Mouse (Mus musculus) heart, embryonic 13.5 days (tissue): Measurements from ENCODE around the gene Mob3c. TPM values are rescaled to one million over a fixed set of nuclear protein-coding genes. Genes with fewer than 3 reads are reported as not detected.

ENCODE experiments used
- ATAC-seq: fragments of 200-750 bp; cut with Nextera tagmentation; 2 replicates; pipeline ENCODE4 v1.8.0; 2017; ENCODE audit warnings: moderate TSS enrichment; ENCODE audit not compliant: insufficient number of reproducible peaks, low FRiP score, low TSS enrichment; ENCODE audit errors: extremely low read depth
- H3K27ac ChIP-seq: fragments of 300-500 bp; sonication (generic); replicated peaks from 2 replicates; pipeline ENCODE4 v1.5.1; 2015; ENCODE audit warnings: moderate library complexity, mild to moderate bottlenecking, inconsistent platforms
- H3K27me3 ChIP-seq: fragments of 300-500 bp; sonication (generic); replicated peaks from 2 replicates; pipeline ENCODE4 v1.6.1; 2015; ENCODE audit warnings: mild to moderate bottlenecking, inconsistent platforms
- H3K36me3 ChIP-seq: fragments of 300-500 bp; sonication (generic); 2 replicates; pipeline ENCODE4 v1.6.1; 2015; ENCODE audit warnings: mild to moderate bottlenecking, inconsistent platforms
- H3K4me1 ChIP-seq: fragments of 300-500 bp; sonication (generic); 2 replicates; pipeline ENCODE4 v1.6.1; 2015; ENCODE audit warnings: inconsistent platforms
- H3K4me2 ChIP-seq: fragments of 300-500 bp; sonication (generic); 2 replicates; pipeline ENCODE4 v1.6.1; 2015; ENCODE audit warnings: inconsistent platforms, mild to moderate bottlenecking, moderate library complexity
- H3K4me3 ChIP-seq: fragments of 300-500 bp; sonication (generic); 2 replicates; pipeline ENCODE4 v1.5.1; 2015; ENCODE audit warnings: moderate library complexity, mild to moderate bottlenecking, inconsistent platforms
- H3K9ac ChIP-seq: fragments of 300-500 bp; sonication (generic); 2 replicates; pipeline ENCODE4 v1.6.1; 2015; ENCODE audit warnings: inconsistent platforms, mild to moderate bottlenecking, moderate library complexity
- H3K9me3 ChIP-seq: fragments of 300-500 bp; sonication (generic); 2 replicates; pipeline ENCODE4 v1.6.1; 2016; ENCODE audit warnings: inconsistent platforms
- WGBS: fragments of 180-500 bp; shearing (Covaris S2); methylation state at CpG from one replicate; pipeline ENCODE4 v1.1.7; 2015; ENCODE audit warnings: mixed read lengths; 5-methylcytosine and 5-hydroxymethylcytosine counted together
- polyA plus RNA-seq: library from polyadenylated mRNA; unstranded; fragments of >200 nt; fragmentation: Nextera tagmentation; extraction: Ambion mirVana; gene quantifications from 2 replicates; pipeline ENCODE4 v1.2.1, GENCODE M21; 2015

Gene Mob3c
- polyA plus RNA-seq, 1 experiment from 2014 or later = 6.4 TPM

- Histone ChIP-seq H3K27ac (no peak overlapping the region), H3K4me2 (no peak overlapping the region), H3K27me3 (no peaks in the 10 kb centered on the region), H3K9me3 (no peaks in the 10 kb centered on the region), H3K36me3 (peaks cover 24% of the 10 kb centered on the region), H3K4me3 (no peak overlapping the region), H3K4me1 (peaks cover 45% of the 10 kb centered on the region), H3K9ac (no peak overlapping the region)
- ATAC-seq = no peak
- WGBS = 43% methylated on average over 3 of the region's 3 CpGs
Observed at GRCm38 (mm10) chr4:115820199-115820598, 7.7 kb upstream of the Mob3c start.

- 64% methylated on average over 3 of the region's 3 CpGs for WGBS
- Histone ChIP-seq H3K36me3 (peaks cover 16% of the 10 kb centered on the region), H3K4me3 (no peak overlapping the region), H3K9me3 (no peaks in the 10 kb centered on the region), H3K9ac (no peak overlapping the region), H3K27ac (no peak overlapping the region), H3K27me3 (no peaks in the 10 kb centered on the region), H3K4me2 (no peak overlapping the region), H3K4me1 (peaks cover 47% of the 10 kb centered on the region)
- ATAC-seq = no peak
Observed at GRCm38 (mm10) chr4:115820944-115821343, 6.9 kb upstream of the Mob3c start.

DNA sequence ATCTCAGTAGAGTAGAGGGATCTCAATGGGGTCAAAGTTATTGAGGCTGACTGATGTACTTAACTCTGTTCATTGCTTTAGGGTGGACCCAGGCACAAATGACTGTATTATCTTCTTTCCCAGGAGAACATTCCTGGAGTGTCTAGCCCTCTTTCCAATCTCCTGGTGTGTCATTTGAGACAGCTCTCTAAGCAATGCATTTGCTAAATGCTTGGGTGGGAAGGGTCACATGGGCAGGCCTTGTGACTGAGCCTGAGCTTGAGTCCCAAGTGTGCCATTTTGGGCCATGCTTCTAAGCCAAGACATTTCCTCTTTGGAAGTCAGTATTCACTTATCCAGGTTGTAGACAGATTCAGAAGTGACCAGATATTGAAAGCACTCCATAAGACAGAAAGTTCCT lies 6.5 kb upstream of the Mob3c start:
- Histone ChIP-seq H3K4me2 (no peak overlapping the region), H3K4me1 (peaks cover 47% of the 10 kb centered on the region), H3K9me3 (no peaks in the 10 kb centered on the region), H3K27me3 (no peaks in the 10 kb centered on the region), H3K9ac (no peak overlapping the region), H3K4me3 (no peak overlapping the region), H3K36me3 (peaks cover 11% of the 10 kb centered on the region), H3K27ac (peak overlapping the region; percentile 40)
- ATAC-seq = no peak

DNA sequence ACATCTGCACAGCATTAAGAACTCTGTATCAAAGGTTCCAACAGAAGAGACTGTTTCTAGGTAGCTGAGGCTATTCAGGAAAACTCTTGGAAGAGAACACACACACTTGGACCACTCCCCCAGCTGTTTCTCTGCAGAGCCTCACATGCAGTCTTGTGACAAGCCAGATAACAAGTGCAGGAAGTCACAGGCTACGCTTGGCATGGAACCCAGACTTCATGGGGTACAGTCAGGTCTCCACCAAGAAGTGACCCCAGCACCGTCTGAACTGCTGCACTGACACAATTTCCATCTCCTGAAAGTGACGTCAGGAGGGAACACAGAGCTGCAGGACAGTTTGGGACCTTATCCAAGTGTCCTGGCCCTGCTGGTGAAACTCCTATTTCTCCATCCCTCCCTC lies 6.0 kb upstream of the Mob3c start:
- H3K4me3 ChIP-seq = no peak overlapping the region
- H3K36me3 ChIP-seq = peaks cover 8% of the 10 kb centered on the region; the same call in 1 of the 2 replicates
- 22% methylated on average over 3 of the region's 3 CpGs for WGBS
- ATAC-seq = peak; percentile 27; the same call in 1 of the 2 replicates
- H3K27ac ChIP-seq = peak overlapping the region; percentile 40
- H3K9me3 ChIP-seq = no peaks in the 10 kb centered on the region
- no peak overlapping the region for H3K4me2 ChIP-seq
- no peaks in the 10 kb centered on the region for H3K27me3 ChIP-seq
- H3K9ac ChIP-seq = no peak overlapping the region
- H3K4me1 ChIP-seq = peaks cover 48% of the 10 kb centered on the region

GRCm38 (mm10) chr4:115824178-115824577 lies 3.7 kb upstream of the Mob3c start:
- Histone ChIP-seq H3K9me3 (no peaks in the 10 kb centered on the region), H3K36me3 (peaks cover 8% of the 10 kb centered on the region; the same call in 1 of the 2 replicates), H3K27me3 (no peaks in the 10 kb centered on the region), H3K9ac (no peak overlapping the region), H3K4me3 (no peak overlapping the region), H3K27ac (peak overlapping the region; percentile 61), H3K4me2 (no peak overlapping the region), H3K4me1 (peaks cover 63% of the 10 kb centered on the region)
- ATAC-seq = no peak
- WGBS = 30% methylated on average over 2 of the region's 2 CpGs

DNA sequence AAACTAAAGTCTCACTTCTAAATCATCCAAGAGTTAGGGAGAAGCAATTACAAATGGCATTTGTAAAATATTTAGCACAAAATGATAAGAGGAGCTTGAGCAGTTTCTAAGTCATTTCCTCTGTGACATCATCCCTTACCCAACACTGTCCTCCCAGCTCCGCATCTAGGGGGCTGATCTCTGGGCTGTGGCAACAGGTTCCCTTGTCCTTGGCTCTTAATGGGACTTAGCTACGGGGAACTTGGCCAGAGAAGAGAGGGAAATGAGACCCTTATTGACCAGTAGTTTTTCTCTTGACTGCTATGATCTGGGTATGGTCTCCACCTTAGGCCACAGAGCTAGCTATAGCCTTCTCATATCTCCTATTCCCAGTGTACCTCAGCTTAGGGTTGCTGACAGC lies 2.6 kb upstream of the Mob3c start:
- H3K4me1 ChIP-seq = peaks cover 74% of the 10 kb centered on the region

DNA sequence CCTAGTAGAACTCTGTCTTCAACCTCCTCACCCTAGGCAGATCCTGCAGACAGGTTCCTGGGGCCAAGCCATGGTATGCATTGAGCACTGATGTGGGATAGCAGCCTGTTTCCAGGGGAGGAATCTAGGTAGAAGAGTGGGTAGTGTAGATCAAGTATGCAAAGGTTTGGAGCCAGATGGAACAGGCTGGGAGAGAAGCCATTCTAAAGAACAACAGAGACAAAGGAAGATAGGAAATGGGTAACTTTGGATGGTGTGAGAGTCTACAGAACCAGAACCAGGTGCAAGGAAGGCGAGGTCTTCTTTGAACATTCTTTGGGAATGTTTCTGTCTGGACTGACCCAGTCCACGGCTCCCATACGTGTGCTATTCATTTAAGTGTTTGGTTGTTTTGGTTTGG lies 826 bp upstream of the Mob3c start:
- Histone ChIP-seq H3K4me3 (peak overlapping the region; percentile 93; the same call in 1 of the 2 replicates), H3K9ac (no peak overlapping the region; the same call in 1 of the 2 replicates), H3K9me3 (no peaks in the 10 kb centered on the region), H3K27me3 (no peaks in the 10 kb centered on the region), H3K27ac (no peak overlapping the region), H3K36me3 (peaks cover 12% of the 10 kb centered on the region), H3K4me1 (peaks cover 61% of the 10 kb centered on the region), H3K4me2 (peak overlapping the region; percentile 85)
- no peak for ATAC-seq
- 63% methylated on average over 3 of the region's 3 CpGs for WGBS

More for the DNA sequence above, 2.6 kb upstream of the Mob3c start:
- Histone ChIP-seq H3K4me2 (no peak overlapping the region), H3K9me3 (no peaks in the 10 kb centered on the region), H3K27me3 (no peaks in the 10 kb centered on the region), H3K36me3 (no peaks in the 10 kb centered on the region), H3K9ac (no peak overlapping the region), H3K27ac (no peak overlapping the region), H3K4me3 (no peak overlapping the region)
- 65% methylated on average over 2 of the region's 2 CpGs for whole genome bisulfite sequencing
- no peak for ATAC-seq

DNA sequence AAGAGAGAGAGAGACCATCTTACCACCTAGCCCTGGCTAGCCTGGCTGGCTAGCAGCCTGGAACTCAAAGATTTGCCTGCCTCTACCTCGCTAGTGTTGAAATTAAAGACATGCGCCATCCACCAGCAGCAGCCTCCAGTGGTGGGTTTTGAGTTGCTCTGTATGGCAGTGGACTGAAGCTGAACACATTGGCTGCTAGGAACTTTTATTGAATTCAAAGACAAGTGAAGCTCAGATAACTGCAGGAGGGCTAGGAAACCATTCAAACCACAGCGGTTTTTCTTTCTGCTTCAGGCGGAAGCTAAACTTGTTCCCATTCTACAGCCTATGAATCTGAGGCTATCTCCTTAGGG lies 381 bp upstream of the Mob3c start:
- peaks cover 17% of the 10 kb centered on the region for H3K36me3 ChIP-seq
- peaks cover 57% of the 10 kb centered on the region for H3K4me1 ChIP-seq
- WGBS = 2% methylated on average over 4 of the region's 4 CpGs
- no peak for ATAC-seq
- H3K4me3 ChIP-seq = peak overlapping the region; percentile 93
- peak overlapping the region; percentile 85 for H3K4me2 ChIP-seq
- peak overlapping the region; percentile 92 for H3K9ac ChIP-seq
- H3K9me3 ChIP-seq = no peaks in the 10 kb centered on the region
- no peaks in the 10 kb centered on the region for H3K27me3 ChIP-seq
- H3K27ac ChIP-seq = peak overlapping the region; percentile 91

DNA sequence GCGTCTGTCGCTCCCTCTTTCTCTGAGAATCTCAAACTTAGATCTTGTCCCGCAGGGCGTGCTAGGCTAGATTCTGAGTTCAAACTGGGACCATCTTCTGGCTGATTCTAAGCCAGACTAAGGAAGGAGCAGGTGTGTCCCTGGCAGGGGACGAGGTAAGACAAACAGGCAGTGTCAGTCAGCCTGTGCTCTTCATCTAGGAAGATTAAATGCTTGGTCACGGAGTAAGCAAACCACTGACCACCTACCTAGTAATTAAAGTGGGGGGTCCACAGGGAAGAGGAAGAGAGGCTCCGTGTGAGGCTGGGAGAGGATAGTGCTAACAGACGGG lies 645 bp downstream of the Mob3c start:
- Histone ChIP-seq H3K36me3 (peaks cover 27% of the 10 kb centered on the region), H3K4me1 (peaks cover 47% of the 10 kb centered on the region), H3K27me3 (no peaks in the 10 kb centered on the region), H3K4me3 (peak overlapping the region; percentile 93), H3K9me3 (no peaks in the 10 kb centered on the region), H3K27ac (peak overlapping the region; percentile 91; the same call in 1 of the 2 replicates), H3K9ac (peak overlapping the region; percentile 92), H3K4me2 (peak overlapping the region; percentile 85)
- WGBS = 5% methylated on average over 8 of the region's 8 CpGs
- ATAC-seq = no peak

DNA sequence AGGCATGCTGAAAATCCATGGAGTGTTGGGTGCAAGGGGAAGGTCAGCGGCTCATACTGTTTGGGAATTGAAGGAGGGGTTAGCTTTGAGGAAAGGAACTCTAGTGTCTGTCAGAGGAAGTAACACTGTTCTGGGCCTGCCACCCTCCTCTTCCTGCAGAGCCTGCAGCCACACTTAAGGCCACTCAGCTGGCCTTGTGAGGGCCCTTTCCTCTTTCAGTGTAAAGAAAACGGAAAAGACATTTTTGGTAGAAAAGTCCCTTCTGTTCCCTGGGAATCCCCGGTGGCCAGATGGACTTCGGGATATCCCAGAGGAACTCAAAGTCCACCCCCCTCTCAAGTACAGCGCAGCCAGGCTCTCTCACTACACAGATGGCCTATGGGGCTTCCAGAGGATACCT lies 2.6 kb downstream of the Mob3c start:
- WGBS = 61% methylated on average over 5 of the region's 5 CpGs
- H3K27me3 ChIP-seq = no peaks in the 10 kb centered on the region
- no peak overlapping the region for H3K4me3 ChIP-seq
- H3K4me1 ChIP-seq = peaks cover 29% of the 10 kb centered on the region
- no peak overlapping the region; the same call in 1 of the 2 replicates for H3K27ac ChIP-seq
- peak overlapping the region; percentile 85 for H3K4me2 ChIP-seq
- H3K9me3 ChIP-seq = no peaks in the 10 kb centered on the region
- no peak for ATAC-seq
- H3K36me3 ChIP-seq = peaks cover 46% of the 10 kb centered on the region
- H3K9ac ChIP-seq = no peak overlapping the region

- no peak overlapping the region for H3K27ac ChIP-seq
- no peak overlapping the region for H3K9ac ChIP-seq
- H3K36me3 ChIP-seq = peaks cover 50% of the 10 kb centered on the region
- H3K4me1 ChIP-seq = peaks cover 29% of the 10 kb centered on the region
- H3K27me3 ChIP-seq = no peaks in the 10 kb centered on the region
- no peaks in the 10 kb centered on the region for H3K9me3 ChIP-seq
- H3K4me3 ChIP-seq = no peak overlapping the region
- no peak for ATAC-seq
- no peak overlapping the region for H3K4me2 ChIP-seq
- 92% methylated on average over 22 of the region's 22 CpGs for WGBS
Observed at GRCm38 (mm10) chr4:115831221-115831620, 3.3 kb downstream of the Mob3c start.

DNA sequence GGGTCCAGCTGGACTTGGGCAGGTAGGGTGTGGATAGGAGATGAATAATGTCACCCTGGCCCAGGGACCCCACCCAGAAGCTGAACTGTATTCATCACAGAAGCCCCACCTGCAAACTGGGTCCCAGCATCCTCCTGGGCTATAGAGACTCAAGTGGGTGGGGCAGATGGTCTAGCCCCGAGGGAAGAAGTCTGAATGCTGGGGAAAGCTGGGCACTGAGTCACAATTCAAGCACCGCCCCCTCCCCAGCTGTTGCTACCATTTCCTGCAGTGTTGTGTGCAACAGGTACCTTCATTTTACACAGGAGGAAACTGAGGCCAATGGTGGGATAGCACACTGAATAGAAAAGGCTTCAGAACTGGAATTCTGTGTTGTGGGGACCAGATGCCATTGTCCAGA lies 4.1 kb downstream of the Mob3c start:
- peaks cover 50% of the 10 kb centered on the region for H3K36me3 ChIP-seq

More for the DNA sequence above, 4.1 kb downstream of the Mob3c start:
- H3K9me3 ChIP-seq = no peaks in the 10 kb centered on the region
- WGBS = 44% methylated on average over 2 of the region's 2 CpGs
- H3K4me2 ChIP-seq = no peak overlapping the region
- ATAC-seq = no peak
- peaks cover 27% of the 10 kb centered on the region for H3K4me1 ChIP-seq
- H3K27ac ChIP-seq = no peak overlapping the region
- no peak overlapping the region for H3K4me3 ChIP-seq
- H3K9ac ChIP-seq = no peak overlapping the region
- no peaks in the 10 kb centered on the region for H3K27me3 ChIP-seq
